Mouse (Mus musculus): ENCODE measurements at regions not wholly inside any gene's neighbourhood (a gene's known extent, or its start where the extent isn't known, plus 50 kb on each side); places are given as distances from the start of the nearest gene placed in this dataset.

DNA sequence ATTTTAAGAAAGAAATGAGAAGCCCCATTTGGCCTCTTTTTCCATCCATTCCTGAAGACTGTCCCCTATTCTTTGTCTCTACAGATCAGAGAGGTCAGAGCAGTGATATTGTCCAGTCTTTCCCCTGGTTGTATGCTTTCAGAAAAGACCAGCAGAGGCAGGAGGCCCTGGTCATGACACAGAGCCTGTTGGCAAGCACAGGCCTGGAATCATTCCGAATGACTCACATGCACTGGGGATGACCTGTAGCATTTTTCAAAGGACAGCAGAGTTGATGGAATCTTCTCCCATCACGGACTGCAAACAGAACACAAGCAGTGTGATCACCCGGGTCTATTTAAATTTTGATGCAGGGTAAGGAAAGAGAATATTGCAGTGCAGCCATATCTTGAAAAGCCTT is 50.2 kb upstream of the Nxt1 start:
- H3K36me3 ChIP-seq (ENCODE audit: insufficient read depth, low read length) = no peaks in the 10 kb centered on the region
- ATAC-seq = no peak
- H3K27ac ChIP-seq = no peak overlapping the region

DNA sequence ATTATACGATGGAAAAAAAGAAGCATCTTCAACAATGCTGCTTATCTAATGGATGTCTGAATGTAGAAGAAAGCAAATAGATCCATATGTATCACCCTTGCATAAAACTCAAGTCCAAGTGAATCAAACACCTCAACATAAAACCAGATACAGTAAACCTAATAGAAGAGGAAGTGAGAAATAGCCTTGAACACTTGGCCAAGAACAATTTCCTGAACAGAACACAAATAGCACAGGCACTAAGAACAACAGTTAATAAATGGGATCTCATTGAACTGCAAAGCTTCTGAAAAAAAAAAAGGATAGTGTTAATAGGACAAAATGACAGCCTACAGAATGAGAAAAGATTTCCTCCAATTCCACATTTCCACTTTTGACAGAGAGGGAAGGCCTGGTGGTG is 60.5 kb upstream of the Nxt1 start:
- no peaks in the 10 kb centered on the region for H3K27me3 ChIP-seq (ENCODE audit: insufficient read depth, low read length)
- H3K4me3 ChIP-seq (ENCODE audit: low read length) = no peak overlapping the region
- no peak overlapping the region for H3K27ac ChIP-seq
- WGBS = 73% methylated on average over 1 of the region's 1 CpGs
- H3K9me3 ChIP-seq (ENCODE audit: low read length) = no peaks in the 10 kb centered on the region
- DNase-seq (ENCODE audit: low spot score) (no peak), ATAC-seq (no peak)
- no peak overlapping the region for H3K9ac ChIP-seq (replicated peaks; ENCODE audit: low read length)
- TF ChIP-seq CTCF (IDR thresholded peaks at IDR 0.05; ENCODE audit: low read depth) = no peak
- H3K36me3 ChIP-seq (ENCODE audit: insufficient read depth, low read length) = no peaks in the 10 kb centered on the region
- no peak overlapping the region for H3K4me2 ChIP-seq (ENCODE audit: low read depth, low read length)
- no peaks in the 10 kb centered on the region for H3K4me1 ChIP-seq (ENCODE audit: insufficient read depth, low read length)

More for the DNA sequence above, 50.2 kb upstream of the Nxt1 start:
- no peak for TF ChIP-seq CTCF (IDR thresholded peaks at IDR 0.05; ENCODE audit: low read depth)
- no peak overlapping the region for H3K4me2 ChIP-seq (ENCODE audit: low read depth, low read length)
- WGBS = 69% methylated on average over 3 of the region's 3 CpGs
- H3K4me3 ChIP-seq (ENCODE audit: low read length) = no peak overlapping the region
- H3K9me3 ChIP-seq (ENCODE audit: low read length) = no peaks in the 10 kb centered on the region
- no peaks in the 10 kb centered on the region for H3K27me3 ChIP-seq (ENCODE audit: insufficient read depth, low read length)
- DNase-seq (ENCODE audit: low spot score) = no peak
- no peak overlapping the region for H3K9ac ChIP-seq (replicated peaks; ENCODE audit: low read length)
- no peaks in the 10 kb centered on the region for H3K4me1 ChIP-seq (ENCODE audit: insufficient read depth, low read length)

DNA sequence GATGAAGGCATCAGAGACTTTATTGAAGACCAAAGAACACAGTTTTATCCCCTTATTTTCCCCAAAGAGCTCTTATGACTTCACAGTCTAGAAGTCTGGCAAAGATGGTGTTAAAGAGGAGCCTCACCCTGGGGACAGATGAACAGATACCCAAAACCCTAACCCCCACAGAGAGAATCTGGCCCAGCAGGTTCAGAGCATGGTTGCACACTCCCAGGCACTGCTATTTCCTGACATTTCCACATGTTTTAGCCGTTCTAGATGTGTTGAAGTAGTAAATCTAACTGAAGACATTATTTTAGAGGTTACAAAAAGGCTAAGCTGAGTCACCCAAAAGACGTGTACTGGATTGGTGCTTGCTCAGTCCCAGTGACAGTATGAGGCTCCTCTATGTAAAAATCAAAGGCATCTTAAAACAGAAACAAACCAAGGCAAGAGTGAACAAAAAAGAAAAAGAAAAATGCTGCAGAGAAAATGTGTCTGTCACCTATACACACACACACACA is 66.9 kb upstream of the Nxt1 start:
- TF ChIP-seq CTCF (IDR thresholded peaks at IDR 0.05; ENCODE audit: low read depth) = no peak
- ATAC-seq (no peak), DNase-seq (ENCODE audit: low spot score) (no peak)
- Histone ChIP-seq H3K9me3 (ENCODE audit: low read length) (no peaks in the 10 kb centered on the region), H3K9ac (replicated peaks; ENCODE audit: low read length) (no peak overlapping the region), H3K4me3 (ENCODE audit: low read length) (no peak overlapping the region), H3K36me3 (ENCODE audit: insufficient read depth, low read length) (no peaks in the 10 kb centered on the region), H3K27ac (no peak overlapping the region), H3K27me3 (ENCODE audit: insufficient read depth, low read length) (no peaks in the 10 kb centered on the region), H3K4me2 (ENCODE audit: low read depth, low read length) (no peak overlapping the region), H3K4me1 (ENCODE audit: insufficient read depth, low read length) (no peaks in the 10 kb centered on the region)
- WGBS = 67% methylated on average over 2 of the region's 2 CpGs

DNA sequence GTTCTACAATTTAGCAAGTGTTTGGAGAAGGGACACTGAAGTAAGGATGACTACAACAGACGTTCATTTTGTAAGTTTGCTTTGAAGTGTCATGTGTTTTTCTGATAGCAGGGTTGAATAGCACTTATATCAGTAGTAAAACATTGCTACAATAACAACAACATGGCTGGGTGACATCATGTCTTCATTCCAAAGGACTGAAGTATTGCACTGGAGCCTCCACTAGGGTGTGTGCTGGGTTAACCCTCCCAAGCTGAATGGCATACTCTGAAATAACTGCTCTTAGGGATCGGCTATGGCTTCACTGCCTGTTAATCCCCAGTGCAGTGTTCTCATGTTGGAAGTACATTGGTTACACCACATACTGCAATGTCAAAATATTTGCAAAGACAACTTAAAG is 68.5 kb upstream of the Nxt1 start:
- Histone ChIP-seq H3K4me1 (ENCODE audit: insufficient read depth, low read length) (no peaks in the 10 kb centered on the region), H3K9ac (replicated peaks; ENCODE audit: low read length) (no peak overlapping the region), H3K36me3 (ENCODE audit: insufficient read depth, low read length) (no peaks in the 10 kb centered on the region), H3K27ac (no peak overlapping the region), H3K9me3 (ENCODE audit: low read length) (no peaks in the 10 kb centered on the region), H3K27me3 (ENCODE audit: insufficient read depth, low read length) (no peaks in the 10 kb centered on the region), H3K4me3 (ENCODE audit: low read length) (no peak overlapping the region), H3K4me2 (ENCODE audit: low read depth, low read length) (no peak overlapping the region)
- DNase-seq (ENCODE audit: low spot score) = no peak
- no peak for TF ChIP-seq CTCF (IDR thresholded peaks at IDR 0.05; ENCODE audit: low read depth)
- WGBS = 65% methylated on average over 2 of the region's 2 CpGs
- no peak for ATAC-seq

DNA sequence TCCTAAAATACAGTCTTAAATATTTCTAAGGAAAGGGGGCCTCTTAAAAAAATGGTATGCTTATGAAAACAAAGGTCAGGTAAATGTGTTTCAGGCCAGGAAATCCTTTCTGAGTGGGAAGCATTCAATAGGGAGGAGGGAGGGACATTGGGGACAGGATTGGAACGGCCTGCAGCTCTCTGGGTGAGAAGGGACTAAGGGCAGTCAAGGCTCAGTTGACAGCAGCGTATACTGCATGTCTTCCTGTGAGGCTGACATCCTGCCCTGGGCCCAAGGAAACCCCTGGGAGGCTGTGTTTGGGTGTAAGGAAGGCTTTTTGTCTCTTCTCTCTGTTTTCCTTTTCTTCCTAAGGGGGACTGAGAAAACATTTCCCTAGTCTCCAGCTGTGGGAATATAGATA is 69.1 kb upstream of the Nxt1 start:
- H3K4me2 ChIP-seq (ENCODE audit: low read depth, low read length) = no peak overlapping the region

DNA sequence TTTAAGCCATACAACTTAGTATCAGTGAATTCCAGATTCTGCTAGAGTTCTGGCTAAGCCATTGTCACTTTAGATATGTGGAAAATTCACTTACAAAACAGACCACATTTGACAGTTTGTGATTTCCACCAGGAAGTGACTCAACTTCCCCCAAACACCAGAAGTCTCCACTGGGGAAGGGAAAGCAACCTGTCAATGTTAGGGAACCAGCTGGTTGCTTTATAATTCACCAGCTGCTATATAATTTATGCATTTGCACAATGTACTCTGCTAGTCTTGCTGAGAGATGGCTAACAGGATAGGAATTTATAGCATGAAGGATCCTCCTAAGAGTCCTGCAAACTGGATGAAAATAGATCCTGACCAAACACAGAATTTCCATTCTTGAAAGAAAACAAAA is 72.9 kb upstream of the Nxt1 start:
- TF ChIP-seq CTCF (IDR thresholded peaks at IDR 0.05; ENCODE audit: low read depth) = no peak
- no peak for DNase-seq (ENCODE audit: low spot score)
- H3K4me1 ChIP-seq (ENCODE audit: insufficient read depth, low read length) = no peaks in the 10 kb centered on the region
- H3K27ac ChIP-seq = no peak overlapping the region
- no peak for ATAC-seq
- H3K4me2 ChIP-seq (ENCODE audit: low read depth, low read length) = no peak overlapping the region
- no peak overlapping the region for H3K4me3 ChIP-seq (ENCODE audit: low read length)
- no peak overlapping the region for H3K9ac ChIP-seq (replicated peaks; ENCODE audit: low read length)
- H3K9me3 ChIP-seq (ENCODE audit: low read length) = no peaks in the 10 kb centered on the region
- no peaks in the 10 kb centered on the region for H3K36me3 ChIP-seq (ENCODE audit: insufficient read depth, low read length)
- H3K27me3 ChIP-seq (ENCODE audit: insufficient read depth, low read length) = no peaks in the 10 kb centered on the region

More for the DNA sequence above, 69.1 kb upstream of the Nxt1 start:
- WGBS = 81% methylated on average over 2 of the region's 2 CpGs
- TF ChIP-seq CTCF (IDR thresholded peaks at IDR 0.05; ENCODE audit: low read depth) = no peak
- Histone ChIP-seq H3K36me3 (ENCODE audit: insufficient read depth, low read length) (no peaks in the 10 kb centered on the region), H3K9me3 (ENCODE audit: low read length) (no peaks in the 10 kb centered on the region), H3K27ac (no peak overlapping the region), H3K27me3 (ENCODE audit: insufficient read depth, low read length) (no peaks in the 10 kb centered on the region), H3K9ac (replicated peaks; ENCODE audit: low read length) (no peak overlapping the region), H3K4me1 (ENCODE audit: insufficient read depth, low read length) (no peaks in the 10 kb centered on the region), H3K4me3 (ENCODE audit: low read length) (no peak overlapping the region)
- ATAC-seq (no peak), DNase-seq (ENCODE audit: low spot score) (no peak)

DNA sequence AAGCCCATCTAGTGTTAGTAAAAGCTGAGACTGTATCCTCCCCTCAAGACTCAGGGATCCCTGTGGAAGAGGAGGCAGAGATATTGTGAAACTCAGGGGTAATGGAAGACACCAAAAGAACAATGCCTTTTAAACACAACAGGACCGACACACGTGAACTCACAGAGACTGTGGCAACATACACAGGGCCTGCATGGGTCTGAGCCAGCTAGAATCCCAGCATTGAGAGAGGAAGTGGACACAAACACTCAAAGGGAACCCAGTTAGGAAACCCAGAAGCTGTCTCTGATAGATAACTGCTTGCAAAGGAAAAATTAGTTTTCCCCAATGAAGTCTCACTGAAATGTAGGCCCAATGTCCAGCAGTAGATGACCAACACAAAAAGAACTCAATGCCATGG is 75.4 kb upstream of the Nxt1 start:
- 92% methylated on average over 2 of the region's 2 CpGs for WGBS
- H3K36me3 ChIP-seq (ENCODE audit: insufficient read depth, low read length) = no peaks in the 10 kb centered on the region
- no peaks in the 10 kb centered on the region for H3K27me3 ChIP-seq (ENCODE audit: insufficient read depth, low read length)
- TF ChIP-seq CTCF (IDR thresholded peaks at IDR 0.05; ENCODE audit: low read depth) = no peak
- H3K4me2 ChIP-seq (ENCODE audit: low read depth, low read length) = no peak overlapping the region
- H3K27ac ChIP-seq = no peak overlapping the region
- H3K4me3 ChIP-seq (ENCODE audit: low read length) = no peak overlapping the region
- H3K9me3 ChIP-seq (ENCODE audit: low read length) = no peaks in the 10 kb centered on the region
- H3K9ac ChIP-seq (replicated peaks; ENCODE audit: low read length) = no peak overlapping the region
- H3K4me1 ChIP-seq (ENCODE audit: insufficient read depth, low read length) = no peaks in the 10 kb centered on the region
- DNase-seq (ENCODE audit: low spot score) (no peak), ATAC-seq (no peak)
